Mouse (Mus musculus): ENCODE results near the gene Tnnt3. TPM values are rescaled to one million over a fixed set of nuclear protein-coding genes. Genes with fewer than 3 reads are reported as not detected.
A peak's percentile ranks its signal among the peaks of the same experiment; 100 is the strongest.

Tnnt3 gene
- total RNA-seq, 2 experiments from 2014 or later, result 0.40 to 1.2 TPM

DNA sequence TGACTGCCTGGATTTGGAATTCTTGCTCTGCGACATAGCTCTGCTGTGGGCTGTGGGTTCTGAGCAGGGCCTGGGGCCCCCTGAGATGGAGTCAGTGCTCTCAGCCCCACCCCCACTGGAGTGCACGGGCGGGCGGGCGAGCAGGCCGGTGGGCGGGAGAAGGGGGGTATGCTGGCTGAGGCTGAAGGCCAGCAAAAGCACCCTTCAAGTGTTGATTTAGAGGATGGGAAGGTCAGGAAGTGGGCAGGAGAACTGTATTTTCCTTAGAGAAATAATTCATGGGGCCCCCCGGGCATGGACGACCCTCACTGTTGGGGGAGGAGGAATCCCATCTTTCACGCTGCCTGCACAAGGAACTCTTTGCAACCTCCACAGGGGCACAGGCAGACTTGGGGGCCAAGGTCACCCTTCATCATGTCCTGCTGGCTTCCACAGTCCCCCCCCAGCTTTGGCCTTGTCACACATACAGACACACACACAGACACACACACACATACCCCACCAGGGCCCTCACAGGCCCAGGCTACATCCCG is 44.2 kb downstream of the Tnnt3 start:
- DNase-seq, result peak in 1 of 2 experiments; percentile 11

- DNase-seq, result no peak
These were observed 47.3 kb downstream of the Tnnt3 start for GRCm38 (mm10) chr7:142545967-142546366.

DNA sequence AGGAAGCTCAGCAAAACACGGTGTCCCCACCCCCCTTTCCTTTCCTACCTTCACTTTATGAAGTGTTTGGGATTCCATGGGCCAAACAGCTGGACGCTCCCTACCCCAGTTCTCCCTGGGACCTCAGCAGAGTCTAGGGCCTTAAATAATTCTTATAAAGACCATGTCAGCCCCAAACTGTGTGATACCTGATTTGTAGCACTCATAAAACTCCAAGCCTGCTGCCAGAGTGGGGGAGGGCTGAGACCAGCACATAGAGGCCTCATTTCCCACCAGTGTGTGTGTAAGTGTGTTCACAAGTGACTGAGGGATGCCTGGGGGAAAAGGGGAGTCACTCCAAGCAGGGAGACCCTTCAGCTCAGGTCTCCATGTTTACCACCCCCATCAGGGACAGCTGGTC is 49.2 kb downstream of the Tnnt3 start:
- DNase-seq, result no peak

DNA sequence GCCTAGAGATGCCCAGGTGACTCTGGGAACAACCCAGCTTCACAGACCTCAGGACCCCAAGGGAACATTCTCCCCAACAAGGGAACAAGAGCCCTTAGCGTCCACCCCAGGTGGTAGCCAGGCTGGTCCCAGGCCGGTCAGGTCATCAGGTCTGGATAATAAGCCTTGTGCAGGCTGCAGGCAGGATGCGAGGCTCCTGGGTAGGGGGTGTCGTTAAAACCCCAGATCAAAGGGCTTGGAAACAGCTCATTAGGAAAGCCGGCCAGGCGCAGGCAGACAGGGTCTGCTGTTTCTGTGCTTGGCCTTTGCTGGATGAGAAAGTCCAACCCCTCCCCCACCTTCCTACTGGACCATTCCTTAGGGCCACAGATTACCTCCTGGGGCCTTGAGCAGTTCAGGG is 50.1 kb downstream of the Tnnt3 start:
- DNase-seq, result no peak

GRCm38 (mm10) chr7:142549941-142550763 is 51.5 kb downstream of the Tnnt3 start:
- DNase-seq, result peak; percentile 66 to 73

DNA sequence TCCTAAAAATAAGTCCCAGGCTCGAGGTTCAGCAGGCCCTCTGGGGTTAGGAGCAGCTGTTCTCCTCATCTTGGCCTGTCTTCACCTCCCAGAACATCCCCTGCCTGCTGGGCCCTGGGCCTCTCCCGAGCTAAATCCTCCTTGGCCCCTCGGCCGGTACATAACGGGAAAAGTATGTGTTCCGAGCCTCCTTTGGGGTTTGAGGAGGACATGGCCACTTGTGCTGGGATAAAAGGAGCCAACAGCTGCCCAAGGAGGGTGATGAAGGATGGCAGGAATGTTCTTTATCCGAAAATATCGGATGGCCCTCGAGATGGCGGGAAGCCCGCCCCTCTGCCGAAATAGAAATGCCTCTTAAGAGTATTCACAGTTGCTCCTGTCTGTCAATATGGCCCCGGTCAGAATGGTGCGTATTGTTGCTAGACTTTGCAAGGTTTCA is 52.3 kb downstream of the Tnnt3 start:
- no peak for DNase-seq

DNA sequence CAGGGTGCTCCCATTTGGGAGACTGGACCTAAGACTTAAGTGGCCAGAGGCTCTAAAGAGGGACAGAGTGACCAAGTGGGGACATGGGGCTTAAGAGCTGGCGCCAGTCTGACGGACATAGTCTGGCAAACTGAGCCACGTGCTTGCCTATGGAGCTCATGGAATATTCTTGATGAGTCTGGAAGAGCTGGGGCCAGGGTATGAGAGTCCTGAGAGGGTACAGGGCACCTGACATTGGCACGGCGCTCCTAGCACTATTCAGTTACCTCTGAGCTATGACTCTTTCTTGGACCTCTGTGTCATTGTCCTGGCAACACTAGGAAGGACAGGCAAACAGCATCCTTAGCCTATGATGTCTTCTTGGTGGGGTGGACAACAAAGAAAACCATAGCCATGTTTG is 53.1 kb downstream of the Tnnt3 start:
- no peak for DNase-seq

DNA sequence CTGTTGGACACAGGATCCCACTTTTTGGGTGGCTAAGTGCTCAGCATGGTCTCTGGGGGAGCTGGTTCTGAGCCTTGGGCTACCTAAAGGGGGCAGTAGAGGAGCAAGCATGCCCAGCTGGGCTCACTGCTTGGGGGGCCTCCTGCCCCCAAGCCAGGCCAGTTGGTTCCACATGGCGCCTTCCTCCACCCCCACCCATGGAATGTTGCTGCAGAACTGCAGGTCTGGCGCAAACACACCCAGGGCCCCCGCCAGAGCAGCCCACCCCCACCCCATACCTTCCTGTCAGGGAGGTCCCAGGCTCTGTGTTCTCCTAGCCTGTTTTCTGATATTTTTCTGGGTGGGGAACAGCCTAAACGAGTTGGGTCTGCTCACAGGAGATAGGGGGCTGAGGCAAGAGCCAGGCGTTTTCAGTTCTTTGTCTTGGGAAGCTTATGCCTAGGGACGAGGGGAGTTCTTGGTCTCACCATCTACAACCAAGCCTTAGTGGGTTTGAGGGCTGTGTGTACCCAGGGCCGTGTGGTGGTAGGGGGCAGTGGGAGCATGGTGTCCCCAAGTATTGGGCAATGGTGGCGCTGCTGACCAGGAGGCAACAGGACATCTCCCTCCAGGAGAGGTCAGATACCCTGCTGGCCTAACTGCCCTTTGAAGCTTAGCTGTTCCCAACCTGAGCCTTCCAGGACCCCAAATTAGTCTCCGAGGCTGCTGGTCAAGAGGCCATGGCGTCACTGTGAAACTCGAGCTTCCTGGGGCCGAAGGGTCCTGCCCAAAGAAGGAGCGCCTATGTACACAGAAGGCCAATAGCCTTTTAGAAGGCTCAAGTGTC is 54.2 kb downstream of the Tnnt3 start:
- DNase-seq, result no peak

- DNase-seq, result no peak
These were observed 55.0 kb downstream of the Tnnt3 start for GRCm38 (mm10) chr7:142553417-142554335.

DNA sequence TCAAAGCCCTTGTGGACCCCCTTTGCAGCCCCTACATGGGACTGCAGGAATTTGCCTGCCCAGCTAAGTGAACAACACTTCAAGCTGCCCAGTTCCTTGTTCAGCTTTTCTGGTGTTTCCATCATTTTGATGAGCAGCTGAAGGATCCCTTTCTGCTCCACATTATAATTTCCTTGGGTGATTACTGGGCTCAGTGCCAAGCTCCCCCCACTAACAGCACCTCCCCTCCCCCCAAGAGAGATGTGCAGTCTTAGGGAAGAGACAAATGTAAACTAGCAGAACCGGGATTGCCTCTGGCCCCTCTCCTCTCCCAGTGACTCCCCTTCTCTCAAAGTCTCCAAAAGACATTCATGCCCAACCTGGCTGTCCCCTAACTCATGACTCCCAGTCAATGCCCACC is 56.0 kb downstream of the Tnnt3 start:
- no peak for DNase-seq

GRCm38 (mm10) chr7:142555366-142556088 is 56.9 kb downstream of the Tnnt3 start:
- DNase-seq, result no peak

DNA sequence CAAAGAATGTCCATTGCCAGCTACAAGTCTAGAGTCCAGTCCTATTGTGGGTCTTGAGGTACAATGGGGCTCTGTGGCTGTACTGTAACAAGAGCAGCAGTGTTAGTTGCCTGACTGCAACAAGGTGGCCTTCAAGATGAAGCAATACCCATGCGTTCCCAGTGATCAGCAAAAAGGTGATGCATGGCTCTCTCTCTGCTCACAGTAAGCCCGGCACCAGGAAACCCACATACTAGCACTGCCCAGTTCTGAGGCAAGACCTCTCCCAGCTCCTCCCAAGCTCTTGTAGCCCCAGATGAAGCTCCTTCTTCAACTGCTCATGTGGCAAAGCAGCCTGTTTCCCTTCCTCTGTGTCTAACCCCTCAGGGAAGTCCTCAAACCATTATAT is 57.4 kb downstream of the Tnnt3 start:
- DNase-seq, result no peak

DNA sequence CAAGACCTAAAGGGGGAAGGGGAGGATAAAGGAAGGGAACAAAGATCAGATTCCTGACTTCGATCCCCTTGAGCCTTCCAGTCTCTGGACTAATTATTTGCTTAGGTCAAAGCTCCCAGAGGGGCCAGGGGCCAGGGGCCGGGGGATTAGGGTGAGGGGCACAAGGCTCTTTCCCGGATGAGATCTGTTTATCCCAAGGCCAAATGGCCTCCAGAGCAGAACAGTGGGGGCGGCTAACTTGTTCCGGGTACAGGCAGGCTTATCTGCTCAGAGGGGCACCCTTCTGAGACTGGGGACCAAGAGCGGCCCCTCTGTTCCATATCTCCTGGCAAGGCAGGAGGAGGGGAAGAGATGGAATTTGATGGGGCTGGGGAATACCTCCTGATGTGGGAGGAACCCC is 59.1 kb downstream of the Tnnt3 start:
- DNase-seq, result no peak

- no peak for DNase-seq
These were observed 60.0 kb downstream of the Tnnt3 start for GRCm38 (mm10) chr7:142558511-142559146.

GRCm38 (mm10) chr7:142559651-142560175 is 61.1 kb downstream of the Tnnt3 start:
- no peak for DNase-seq

- DNase-seq, result no peak
These were observed 62.6 kb downstream of the Tnnt3 start for GRCm38 (mm10) chr7:142560942-142561855.

DNA sequence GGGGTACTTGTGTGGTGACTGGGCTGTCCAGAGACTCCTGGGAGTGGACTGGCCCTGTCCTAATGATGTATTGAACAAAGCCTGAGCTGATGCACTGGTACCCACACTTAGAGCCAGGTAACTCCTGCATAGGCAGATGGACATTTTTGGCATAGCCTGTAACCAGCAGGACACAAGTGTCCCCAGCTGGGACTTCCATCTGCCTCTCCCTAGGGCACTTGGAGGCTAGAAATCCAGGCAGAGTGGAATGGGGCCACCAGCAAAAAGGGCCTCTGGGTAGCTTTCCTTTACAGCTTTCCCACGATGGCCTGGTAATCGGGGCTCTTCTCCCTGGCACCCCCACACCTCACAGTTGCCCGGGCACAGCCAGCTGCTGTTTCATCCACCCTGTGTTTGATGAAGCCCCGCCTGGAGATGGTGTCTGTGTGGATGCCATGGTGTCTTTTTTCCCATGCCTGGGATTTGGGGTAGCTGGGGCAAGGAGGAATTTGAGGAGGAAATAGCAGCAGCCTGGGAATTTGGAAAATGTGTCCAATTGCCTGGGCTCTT is 63.3 kb downstream of the Tnnt3 start:
- DNase-seq, result no peak

DNA sequence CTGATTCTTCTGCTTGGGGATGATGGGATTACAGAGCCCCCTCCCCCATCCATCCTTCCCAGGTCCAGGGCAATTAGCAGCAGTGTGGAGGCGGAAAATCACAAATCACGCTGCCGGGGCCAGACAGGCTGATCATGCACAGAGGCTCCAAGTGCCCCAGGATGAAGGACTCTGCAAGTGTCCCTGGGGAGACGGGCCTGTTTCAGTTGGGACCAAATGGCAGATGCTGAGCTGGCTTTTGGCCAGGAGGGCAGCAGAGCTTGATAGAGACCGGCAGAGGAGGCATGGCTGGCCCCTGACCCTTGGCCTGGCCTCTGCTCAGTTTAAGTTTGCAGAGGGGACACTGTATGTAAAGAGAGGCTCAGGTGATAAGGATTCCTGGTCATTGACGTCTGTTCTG is 64.5 kb downstream of the Tnnt3 start:
- no peak for DNase-seq
